Mouse (Mus musculus): ENCODE results near the gene Asgr1.

DNA sequence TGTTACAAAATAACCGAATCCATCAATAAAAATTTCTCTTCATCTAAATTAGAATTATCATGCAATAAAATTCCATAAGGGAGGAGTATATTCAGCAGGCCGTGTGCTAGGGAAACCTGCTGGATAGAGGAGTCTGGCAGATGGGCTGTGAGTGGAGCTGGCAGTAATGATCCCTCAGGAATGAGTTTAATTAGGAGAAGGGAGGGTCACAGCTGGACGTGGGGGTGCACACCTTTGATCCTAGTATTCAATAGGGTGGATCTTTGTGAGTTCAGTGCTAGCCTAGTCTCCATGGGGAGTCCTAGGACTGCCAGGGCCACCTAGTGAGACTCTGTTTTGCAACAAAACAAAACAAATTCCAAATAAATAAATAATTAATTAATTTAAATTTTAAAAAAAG is 14.4 kb downstream of the Asgr1 start:
- TF ChIP-seq EP300 (IDR thresholded peaks at IDR 0.05; ENCODE audit: low read depth) (no peak), CTCF (IDR thresholded peaks at IDR 0.05; ENCODE audit: low read depth) (no peak)
